ENCODE assay signal across 11 mouse cellular contexts in the genomic region with DNA sequence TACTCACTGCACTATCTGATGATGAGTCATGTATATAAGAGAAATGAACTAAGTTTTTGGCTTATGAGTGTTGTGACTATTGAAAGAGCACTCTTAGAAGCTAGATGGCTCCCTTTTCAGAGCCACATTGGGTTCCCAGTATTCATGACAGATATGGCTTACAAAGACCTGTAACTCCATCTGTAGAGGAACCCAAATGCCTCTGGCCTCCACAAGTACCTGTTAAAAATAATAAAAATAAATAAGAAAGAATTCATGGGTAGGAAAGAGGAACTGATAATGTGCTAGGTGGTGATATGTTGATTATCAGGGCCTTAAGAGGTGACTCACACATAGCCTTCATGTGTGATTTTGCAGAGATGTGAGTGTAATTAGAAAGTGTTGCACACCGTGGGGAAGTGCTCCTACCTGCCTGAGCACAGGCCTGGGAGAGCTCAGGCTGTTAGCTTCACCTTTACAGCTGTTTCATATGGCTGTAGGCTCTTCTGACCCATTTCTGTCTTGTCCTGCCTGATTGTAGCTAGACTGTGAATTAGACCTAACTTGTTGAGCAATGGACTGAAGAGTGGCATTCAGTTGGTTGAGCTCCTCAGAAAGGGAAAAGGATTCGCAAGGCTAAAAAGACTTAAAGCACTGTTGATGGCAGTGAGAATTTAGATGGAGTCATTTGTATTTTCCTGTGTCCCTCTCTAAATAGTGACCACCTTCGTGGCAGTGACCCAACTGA. TPM values are rescaled to one million over a fixed set of nuclear protein-coding genes. Genes with fewer than 3 reads are reported as not detected.
DNase-seq lines count a peak whose midpoint lies in the region; ATAC-seq and TF ChIP-seq lines count a peak whose summit lies in the region.
"Had no signal": no experiment of that assay in that cellular context is flagged by ENCODE, and none has a peak within 500 bp of the region (broad histone marks: within the 10 kb centered on the region; RNA-seq: fewer than 3 reads in every experiment).

No protein-coding gene starts in this region.

- peaks cover 14% of the 10 kb centered on the region; the same call in 1 of the 2 replicates for H3K4me1 ChIP-seq in heart, embryonic 10.5 days
- H3K4me1 ChIP-seq in liver, postnatal 0 days (ENCODE audit: insufficient read depth), result peaks cover 37% of the 10 kb centered on the region

- peak overlapping the region; percentile 74 for H3K4me2 ChIP-seq in liver, postnatal 0 days (ENCODE audit: low read depth, low read length)

- intact Hi-C loops in left cerebral cortex, adult 2 months (cut with DNase I), result loop anchor here (2.0 kb wide), 1 partner anchor 130 kb away; no protein-coding TSS in a partner anchor

- peak; percentile 26 for ATAC-seq in liver, postnatal 0 days

- no peaks in the 10 kb centered on the region for H3K27me3 ChIP-seq in heart, embryonic 10.5 days (ENCODE audit: insufficient read depth, poor library complexity, severe bottlenecking)
- H3K27me3 ChIP-seq in liver, postnatal 0 days (ENCODE audit: insufficient read depth, low read length), result no peaks in the 10 kb centered on the region

- TF ChIP-seq EP300 in liver, postnatal 0 days (IDR thresholded peaks at IDR 0.05; ENCODE audit: low read depth), result no peak

- no peak for DNase-seq in heart, embryonic 10.5 days (ENCODE audit: low spot score)
- DNase-seq in heart, adult 11 months, result no peak
- DNase-seq in layer of hippocampus, adult 2 months (ENCODE audit: low spot score in 2 of 2), result no peak
- DNase-seq in layer of hippocampus, postnatal 10 days (ENCODE audit: low spot score in 2 of 2), result no peak
- DNase-seq in NIH3T3 (ENCODE audit: low read depth), result peak; percentile 47
- no peak for DNase-seq in liver, postnatal 0 days
- DNase-seq in left cerebral cortex, adult 2 months (ENCODE audit: extremely low spot score in 1 of 2, low spot score in 2 of 2), result no peak
- no peak for DNase-seq in left cerebral cortex, adult 18-20 months (ENCODE audit: low spot score in 2 of 2)
- DNase-seq: cerebellum, adult 9-11 months; right cerebral cortex, adult 18-20 months; thymus, postnatal 14 days had no signal

- 80% methylated on average over 3 of the region's 3 CpGs for WGBS in heart, embryonic 10.5 days
- 45% methylated on average over 3 of the region's 3 CpGs for WGBS in liver, postnatal 0 days (ENCODE audit: insufficient replicate concordance)

- no peak overlapping the region for H3K27ac ChIP-seq in heart, embryonic 10.5 days
- H3K27ac ChIP-seq in layer of hippocampus, adult 2 months, result peak overlapping the region; percentile 25; the same call in 1 of the 2 replicates
- peak overlapping the region; percentile 70 for H3K27ac ChIP-seq in liver, postnatal 0 days (ENCODE audit: low read depth)
- no peak overlapping the region for H3K27ac ChIP-seq in left cerebral cortex, adult 2 months

- H3K9me3 ChIP-seq in heart, embryonic 10.5 days, result 0 out of 2 replicates have a peak, but pooled peaks cover 3% of the 10 kb centered on the region
- peaks cover 2% of the 10 kb centered on the region; the same call in 1 of the 2 replicates for H3K9me3 ChIP-seq in liver, postnatal 0 days (ENCODE audit: low read length)

- H3K4me3 ChIP-seq in heart, embryonic 10.5 days, result 0 out of 2 replicates have a peak overlapping the region, but pooled peaks have one; percentile 22
- no peak overlapping the region for H3K4me3 ChIP-seq in layer of hippocampus, adult 2 months
- H3K4me3 ChIP-seq in liver, postnatal 0 days (ENCODE audit: low read depth, low read length), result peak overlapping the region; percentile 30
- no peak overlapping the region for H3K4me3 ChIP-seq in left cerebral cortex, adult 2 months

- H3K9ac ChIP-seq in liver, postnatal 0 days (replicated peaks), result peak overlapping the region; percentile 61

- H3K36me3 ChIP-seq in heart, embryonic 10.5 days, result no peaks in the 10 kb centered on the region
- H3K36me3 ChIP-seq in liver, postnatal 0 days (replicated peaks; ENCODE audit: insufficient read depth, low read length), result no peaks in the 10 kb centered on the region

- no peak for TF ChIP-seq CTCF in layer of hippocampus, adult 2 months (conservative IDR thresholded peaks at IDR 0.05)
- no peak for TF ChIP-seq CTCF in liver, postnatal 0 days (IDR thresholded peaks at IDR 0.05; ENCODE audit: low read depth)
- no peak for TF ChIP-seq CTCF in left cerebral cortex, adult 2 months (IDR thresholded peaks at IDR 0.05)

RNA-seq across cellular contexts. Expression of a gene that starts 12.7 kb away (rescaled TPM):
- 20.9 and 24.2 TPM in 2 replicates for polyA plus RNA-seq in heart, embryonic 10.5 days (2016; fragmentation: Nextera tagmentation; extraction: Ambion mirVana)
- total RNA-seq in layer of hippocampus, adult 2 months (2021), result 100 to 1,000 TPM in 1 of 2 experiments, 10 to 100 TPM in 1; 95.8 to 109 TPM
- 10 to 100 TPM; 71.2 to 79.9 TPM for total RNA-seq in layer of hippocampus, postnatal 10 days (2021)
- 34.0 and 44.5 TPM in 2 replicates for polyA plus RNA-seq in liver, postnatal 0 days (2015; fragmentation: Nextera tagmentation; extraction: Ambion mirVana)
- total RNA-seq in left cerebral cortex, adult 2 months (2021), result 10 to 100 TPM; 85.2 to 86.5 TPM
- 10 to 100 TPM; 77.7 to 89.3 TPM for total RNA-seq in left cerebral cortex, adult 18-20 months (2021)

Comparison
In these comparisons a context has a peak if more than half of its experiments do, and no peak if none do; other contexts are left out.
1. H3K27ac ChIP-seq: peak in layer of hippocampus, adult 2 months (single experiment) and liver, postnatal 0 days (single experiment); none in heart, embryonic 10.5 days (single experiment) and left cerebral cortex, adult 2 months (single experiment).
2. H3K4me3 ChIP-seq: peak in heart, embryonic 10.5 days (single experiment) and liver, postnatal 0 days (single experiment); none in layer of hippocampus, adult 2 months (single experiment) and left cerebral cortex, adult 2 months (single experiment).